Mouse (Mus musculus) adrenal gland, postnatal 25 days (tissue): Measurements from ENCODE around the gene Faap20. TPM values are rescaled to one million over a fixed set of nuclear protein-coding genes. Genes with fewer than 3 reads are reported as not detected.

Source experiments
- DNase-seq: peaks from one replicate; pipeline ENCODE4 v3.0.0; 2021; ENCODE audit warnings: mixed read lengths
- total RNA-seq: library from RNA; stranded (reverse); gene quantifications from 2 replicates; pipeline ENCODE4 v1.2.3, GENCODE M21; 2021

The Faap20 gene
- total RNA-seq, 1 experiment from 2014 or later, result 55.2 TPM

DNA sequence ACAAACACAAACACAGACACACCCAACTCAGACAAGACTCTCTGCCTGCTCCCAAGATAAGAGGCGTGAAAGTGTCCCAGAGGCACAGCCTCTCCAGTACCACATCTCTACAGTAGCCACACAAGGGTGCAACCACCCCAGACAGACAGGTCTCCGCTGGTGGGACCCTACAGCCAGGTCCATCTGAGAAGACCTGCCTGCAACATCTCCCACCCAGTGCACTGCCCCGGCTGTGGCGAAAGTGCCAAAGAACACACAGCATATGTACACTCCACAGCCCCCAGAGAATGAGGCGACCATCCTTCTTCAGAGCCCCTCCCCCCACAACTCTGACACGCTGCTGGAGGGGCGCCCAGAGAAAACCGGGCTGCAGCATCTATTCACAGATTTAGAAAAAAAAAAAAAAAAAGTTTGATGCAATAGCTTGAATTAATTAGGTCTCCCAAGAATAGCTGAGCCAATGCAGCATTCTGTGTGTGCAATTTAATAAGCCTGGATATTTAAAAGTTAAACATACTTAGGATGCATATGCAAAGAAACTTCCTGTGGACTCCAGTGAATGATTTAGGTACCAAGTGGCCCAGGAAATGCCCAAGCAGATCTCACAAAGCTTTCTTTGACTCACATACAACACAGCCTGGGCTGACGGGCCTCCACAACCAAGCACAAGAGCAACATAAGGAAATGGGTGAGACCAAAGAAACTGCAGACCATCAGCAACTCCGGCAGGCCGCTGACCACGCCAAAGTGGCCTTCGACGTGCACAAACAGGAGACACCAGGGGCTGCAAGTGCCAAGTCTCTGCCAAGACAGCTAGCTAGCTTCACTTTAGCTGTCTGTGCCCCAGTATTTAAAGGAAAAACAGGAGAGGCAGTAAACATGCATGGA is 29.1 kb upstream of the Faap20 start:
- no peak for DNase-seq

GRCm38 (mm10) chr4:155221106-155221505 is 28.5 kb upstream of the Faap20 start:
- DNase-seq, result no peak

DNA sequence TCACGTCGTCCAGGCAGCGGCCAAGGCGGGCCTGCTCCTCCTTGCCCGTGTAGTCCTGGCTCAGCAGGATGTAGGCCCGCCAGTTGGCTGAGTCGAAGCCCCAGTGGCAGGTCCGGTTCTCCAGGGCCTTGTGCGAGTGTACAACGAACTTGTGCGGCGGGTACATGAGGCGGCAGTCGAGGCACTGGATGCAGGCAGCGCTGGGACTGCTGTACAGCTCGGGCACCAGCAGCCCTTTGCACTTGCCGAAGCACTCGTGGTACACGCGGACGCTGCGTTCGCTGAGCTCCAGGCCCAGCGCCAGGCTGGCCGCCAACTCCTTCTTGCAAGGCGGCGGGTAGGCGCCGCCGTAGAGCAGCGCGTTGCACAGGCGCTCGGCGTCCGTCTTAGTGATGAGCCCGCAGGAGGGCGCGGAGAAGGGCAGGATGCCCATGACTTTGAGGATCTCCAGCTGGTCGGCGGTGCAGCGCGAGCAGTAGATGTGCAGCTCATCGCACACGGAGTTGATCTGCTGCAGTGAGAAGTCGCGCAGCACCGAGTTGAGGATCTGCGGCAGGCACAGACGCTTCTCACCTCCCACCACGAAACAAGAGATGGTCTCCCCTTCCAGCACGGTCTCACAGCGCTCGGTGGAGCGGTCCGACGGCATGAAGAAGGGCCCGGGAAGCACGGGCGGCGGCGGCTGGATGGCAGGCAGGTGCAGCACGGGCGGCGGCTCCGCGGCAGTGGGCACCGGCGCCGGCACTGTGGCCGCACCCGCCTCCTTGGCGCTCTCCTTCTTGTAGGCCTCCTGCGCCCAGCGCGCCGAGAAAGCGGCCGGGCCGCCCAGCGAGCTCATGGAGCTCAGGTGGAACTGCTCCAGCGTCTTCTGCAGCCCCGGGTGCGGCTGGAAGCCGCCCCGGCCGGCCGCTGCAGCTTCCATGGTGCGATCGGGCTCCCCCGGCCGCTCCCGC is 27.7 kb upstream of the Faap20 start:
- DNase-seq, result peak; percentile 82

DNA sequence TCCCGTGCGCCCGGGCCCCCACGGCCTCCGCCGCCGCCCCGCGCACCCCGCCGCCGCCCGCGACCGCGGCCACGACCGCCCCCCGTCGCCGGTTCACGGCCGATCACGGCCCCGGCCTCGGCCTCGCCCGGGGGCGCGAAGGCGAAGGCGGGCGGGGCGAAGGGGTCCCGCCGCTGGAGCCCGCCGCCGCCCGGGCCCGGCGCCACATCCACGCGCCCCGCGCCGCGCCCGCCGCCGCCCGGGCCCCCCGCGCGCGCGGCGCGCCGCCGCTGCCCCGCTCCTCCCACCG is 27.1 kb upstream of the Faap20 start, which contains the start of gene Ski:
Gene Ski, minus strand, starts transcription at position 41 of the 289 bp plus-strand sequence.
- no peak for DNase-seq

DNA sequence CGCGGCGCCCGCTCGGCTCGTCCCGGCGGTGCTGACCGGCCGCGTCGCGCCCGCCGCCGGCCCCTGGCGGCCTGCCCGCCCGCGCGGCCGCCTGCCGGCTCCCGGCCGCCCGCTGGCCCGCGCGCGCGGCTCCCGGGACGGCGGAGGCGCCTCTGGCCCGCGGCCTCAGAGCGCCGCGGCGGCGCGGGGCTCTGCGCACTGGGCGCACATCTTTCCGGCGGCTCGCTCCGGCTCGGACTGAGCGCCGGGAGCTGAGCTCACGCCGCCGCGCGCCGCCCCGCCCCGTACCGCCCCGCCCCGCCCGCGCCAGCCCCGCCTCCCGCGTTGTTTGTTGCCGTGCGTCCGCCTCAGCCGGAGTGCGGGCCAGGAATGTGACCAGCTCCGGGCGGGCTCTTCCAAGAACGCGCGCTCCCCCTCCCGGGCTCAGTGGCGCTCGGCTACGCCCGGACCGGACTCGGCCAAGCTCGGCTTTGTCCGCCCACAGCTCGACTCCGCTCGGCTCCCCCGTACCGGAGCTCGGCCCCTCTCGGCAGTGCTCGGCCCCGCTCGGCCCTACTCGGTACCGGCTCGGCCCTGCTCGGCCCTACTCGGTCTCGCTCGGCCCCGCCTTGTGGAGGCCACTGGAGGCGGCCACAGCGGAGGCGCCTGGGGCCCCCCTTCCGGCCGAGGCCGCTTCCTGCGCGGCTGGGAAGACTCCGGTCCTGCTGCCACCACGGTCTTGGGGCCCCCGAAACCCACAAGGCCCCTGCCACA is 26.6 kb upstream of the Faap20 start:
- peak; percentile 100 for DNase-seq

DNA sequence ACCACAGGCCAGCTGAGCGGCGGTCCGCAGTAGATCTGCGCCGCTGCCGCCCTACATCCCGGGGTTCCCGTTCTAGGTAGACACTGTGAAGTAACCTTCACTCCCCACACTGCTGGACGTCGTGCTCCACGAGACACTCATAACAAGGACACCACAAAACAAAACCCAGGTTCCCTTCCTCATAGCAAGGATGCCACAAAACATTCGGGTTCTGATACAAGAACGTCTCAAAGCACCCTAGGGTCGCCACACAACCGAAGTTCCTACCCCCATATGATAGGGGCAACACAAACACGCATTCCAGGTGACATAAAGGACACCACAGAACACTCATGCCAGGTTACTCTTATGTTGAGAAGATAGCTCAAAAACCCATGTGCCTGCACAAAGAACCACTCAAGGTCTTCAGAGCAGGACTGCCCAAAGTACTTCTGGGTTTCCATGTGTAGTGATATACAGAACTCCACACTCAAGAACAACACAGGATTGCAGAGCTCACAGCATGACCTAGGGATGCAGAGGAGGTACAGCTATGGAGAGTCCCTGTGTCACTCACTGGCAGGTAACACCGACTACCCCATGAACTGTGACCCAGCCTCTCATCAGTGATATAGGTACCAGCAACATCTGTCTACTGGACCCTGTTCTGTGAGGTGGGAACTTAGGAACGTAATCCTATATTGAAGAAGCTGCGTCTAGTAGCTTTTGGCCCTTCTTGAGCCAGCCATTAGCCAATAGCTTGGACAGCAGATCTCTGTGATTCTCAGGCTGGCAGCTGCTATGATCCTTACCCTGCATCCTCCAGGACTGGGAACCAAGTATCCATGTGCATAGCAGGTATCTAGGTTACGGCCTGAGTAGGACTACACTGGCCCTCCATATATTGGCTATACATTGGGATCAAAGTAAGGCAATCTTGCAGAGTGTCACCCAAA is 25.7 kb upstream of the Faap20 start:
- no peak for DNase-seq

GRCm38 (mm10) chr4:155225918-155226317 is 23.7 kb upstream of the Faap20 start:
- DNase-seq, result no peak

DNA sequence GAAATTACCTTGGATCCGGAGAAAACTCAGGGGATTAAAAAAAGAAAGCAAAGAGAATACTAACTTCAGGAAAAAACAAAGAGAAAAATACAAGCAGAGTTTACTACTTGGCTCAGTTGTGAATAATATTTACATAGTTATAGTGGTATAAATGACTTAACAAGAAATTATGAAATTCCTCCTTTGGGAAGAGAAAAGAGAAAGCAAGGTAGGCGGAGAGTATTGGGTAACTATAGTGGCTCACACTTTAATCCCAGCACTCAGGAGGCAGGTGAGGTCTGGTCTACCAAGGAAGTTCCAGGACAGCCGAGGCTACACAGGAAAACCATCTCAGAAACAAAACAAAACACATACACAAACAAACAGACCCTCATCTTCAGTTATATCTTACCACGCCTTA is 21.6 kb upstream of the Faap20 start:
- DNase-seq, result no peak

GRCm38 (mm10) chr4:155228461-155228860 is 21.1 kb upstream of the Faap20 start:
- DNase-seq, result no peak

DNA sequence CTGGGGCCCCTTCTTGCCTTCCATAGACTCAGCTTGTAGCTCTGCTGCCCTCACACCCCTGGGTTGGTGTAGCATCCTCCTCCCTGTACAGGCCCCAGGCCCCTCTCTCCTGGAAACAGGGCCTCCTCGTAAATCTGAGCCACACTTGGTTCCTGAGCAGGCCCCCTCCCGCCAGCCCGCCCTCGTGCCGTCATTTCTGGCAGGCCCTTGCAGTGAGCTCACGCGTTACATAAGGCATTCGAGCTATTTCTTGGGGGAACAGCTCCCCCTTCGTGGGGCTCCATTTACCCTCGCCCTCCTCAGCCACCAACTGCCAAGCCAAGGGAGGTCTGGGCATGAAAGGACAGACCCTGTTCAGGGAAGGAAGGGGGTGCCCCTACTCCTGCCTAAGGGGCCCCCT is 15.7 kb upstream of the Faap20 start:
- DNase-seq, result peak; percentile 64

DNA sequence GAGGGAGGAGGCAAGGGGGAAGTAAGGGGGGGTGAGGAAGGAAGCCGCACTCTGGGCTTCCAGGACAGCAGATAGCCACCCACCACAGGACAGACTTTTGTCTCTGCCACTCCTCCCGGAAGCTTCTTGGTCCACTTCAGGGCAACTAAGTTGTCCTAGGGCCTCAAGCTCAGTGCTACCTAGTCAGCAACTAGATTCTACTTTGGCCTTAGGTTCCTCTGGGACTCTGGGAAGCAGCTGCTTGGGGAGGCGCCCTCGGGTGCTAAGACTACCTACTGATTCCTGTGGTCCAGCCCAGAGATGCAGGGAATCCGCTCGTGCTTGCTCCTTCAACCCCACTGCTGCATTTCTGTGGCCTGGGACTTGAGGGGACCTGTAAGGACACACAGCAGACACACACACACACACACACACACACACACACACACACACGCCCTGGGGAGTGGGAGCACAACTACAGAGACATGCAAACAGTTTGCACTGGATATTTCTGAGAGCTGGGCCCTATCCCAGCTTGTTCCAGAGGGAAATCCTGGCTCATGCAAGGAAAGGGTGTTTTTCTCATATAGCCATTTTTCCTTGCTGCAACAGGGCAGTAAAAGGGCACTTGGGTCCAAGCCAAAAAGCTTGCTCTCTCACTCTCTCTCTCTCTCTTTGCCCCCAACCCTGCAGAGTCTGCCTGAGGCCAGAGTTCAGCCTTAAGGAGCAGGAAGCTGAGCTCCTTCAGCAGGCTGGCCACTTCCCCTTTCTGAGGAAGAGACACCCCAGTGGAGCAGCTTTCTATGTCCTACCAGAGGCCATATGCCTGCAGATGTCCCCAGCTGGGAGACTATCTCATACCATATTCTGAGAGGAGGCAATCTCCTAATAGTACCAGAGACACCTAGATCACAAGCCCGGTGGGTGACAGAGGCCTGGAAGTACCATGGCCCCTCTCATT is 15.0 kb upstream of the Faap20 start:
- no peak for DNase-seq

DNA sequence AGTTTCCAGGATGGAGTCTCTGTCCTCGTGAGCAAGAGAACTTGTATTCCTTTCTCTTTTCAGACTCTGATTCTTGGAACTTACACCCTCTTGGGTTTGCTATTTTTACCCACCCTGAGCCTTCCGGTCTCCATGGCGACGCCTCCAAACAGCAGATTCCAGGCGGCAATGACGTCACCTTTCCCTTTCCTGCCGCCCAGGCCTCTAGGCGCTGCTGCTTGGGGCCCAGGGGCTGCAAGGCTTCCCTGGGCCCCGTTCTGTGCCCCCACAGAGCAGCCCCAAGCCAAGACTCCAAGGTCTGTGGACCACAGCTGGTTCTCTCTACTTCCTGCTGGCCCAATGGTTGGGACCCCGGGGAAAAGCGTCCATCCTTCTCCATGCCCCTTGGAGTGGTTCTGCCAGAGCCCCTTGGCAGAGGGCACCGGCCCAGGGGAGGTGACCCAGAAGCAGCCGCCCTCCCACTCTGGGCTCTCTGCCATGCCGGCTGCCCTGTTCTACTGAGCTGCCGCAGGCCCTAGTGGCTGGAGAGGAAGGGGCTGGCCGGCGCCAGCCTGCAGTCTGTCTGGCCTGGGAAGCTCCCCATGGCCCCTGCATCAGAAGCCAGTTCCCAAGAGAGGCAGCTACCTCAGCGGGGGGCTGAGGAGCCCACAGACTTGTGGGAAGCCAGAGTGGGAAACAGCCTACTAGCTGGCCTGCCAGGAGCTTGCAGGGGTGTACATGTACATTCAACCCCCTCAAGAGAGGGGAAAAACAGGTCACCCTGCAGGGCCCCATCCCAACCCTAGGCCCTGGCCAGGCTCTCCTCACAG is 14.1 kb upstream of the Faap20 start:
- DNase-seq, result peak; percentile 83

DNA sequence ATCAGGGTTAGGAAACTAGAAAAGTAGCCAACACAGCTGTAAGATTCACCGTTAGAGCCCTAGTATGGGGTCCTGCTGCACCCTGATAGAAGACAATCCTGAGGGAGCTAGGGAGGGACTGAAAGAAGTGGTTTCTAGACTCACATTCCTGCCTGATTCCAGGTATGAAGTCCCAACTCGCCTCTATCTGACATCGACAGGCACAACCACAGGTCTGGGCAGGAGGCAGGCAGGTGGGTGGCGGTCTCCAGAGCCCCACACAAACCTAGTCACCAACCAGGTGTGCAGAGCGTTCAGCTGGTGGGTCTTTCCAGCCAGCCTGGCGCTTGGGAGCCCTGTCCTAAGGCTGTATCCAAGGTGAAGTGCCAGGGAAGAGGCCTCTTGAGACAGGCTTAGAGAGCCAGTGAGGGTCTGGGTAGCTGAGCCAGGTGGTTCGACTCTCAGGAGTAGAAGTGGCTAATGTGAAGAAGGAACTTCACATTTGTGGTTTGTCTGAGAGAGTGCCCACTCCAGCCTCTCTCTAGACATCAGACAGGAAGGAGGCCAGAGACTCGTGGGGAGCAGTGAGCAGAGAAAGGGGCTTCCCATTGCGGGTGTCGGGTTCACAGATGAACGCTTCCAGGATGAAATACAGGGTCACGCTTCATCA is 12.7 kb upstream of the Faap20 start:
- no peak for DNase-seq

GRCm38 (mm10) chr4:155238276-155238675 is 11.3 kb upstream of the Faap20 start:
- no peak for DNase-seq

GRCm38 (mm10) chr4:155239494-155239893 is 10.1 kb upstream of the Faap20 start:
- no peak for DNase-seq

GRCm38 (mm10) chr4:155241789-155242188 is 7.8 kb upstream of the Faap20 start:
- no peak for DNase-seq

GRCm38 (mm10) chr4:155242292-155242691 is 7.3 kb upstream of the Faap20 start:
- no peak for DNase-seq

GRCm38 (mm10) chr4:155243233-155243632 is 6.4 kb upstream of the Faap20 start:
- no peak for DNase-seq
